Mouse (Mus musculus) frontal cortex, adult 2 months (tissue): ENCODE measurements at regions not wholly inside any gene's neighbourhood (a gene's known extent, or its start where the extent isn't known, plus 50 kb on each side); places are given as distances from the start of the nearest gene placed in this dataset.

ENCODE experiments used
- DNase-seq, 2 experiments: peaks; one replicate each; pipeline ENCODE4 v3.0.0; 2022; ENCODE audit warnings: low spot score in 1 of 2; ENCODE audit errors: extremely low spot score in 1 of 2

DNA sequence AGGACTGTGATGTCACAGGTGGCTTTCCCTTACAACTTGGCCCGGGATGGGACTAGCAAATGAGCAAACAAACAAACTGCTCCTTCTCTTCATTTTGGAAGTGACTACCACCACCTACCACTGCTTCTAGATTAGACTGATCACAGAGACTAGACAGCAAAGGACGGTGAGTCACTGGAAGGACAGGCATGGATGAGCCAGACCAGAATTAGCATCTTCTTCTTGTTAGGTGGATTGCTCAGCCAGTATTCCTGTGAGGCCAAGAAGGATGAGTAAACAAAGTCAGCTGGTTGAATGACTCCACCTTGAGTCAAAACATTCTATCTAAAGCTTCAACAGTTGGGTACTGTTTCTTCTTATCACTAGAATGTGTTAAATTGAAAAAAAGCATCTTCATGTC, 385.1 kb upstream of the Mon1b start:
- DNase-seq, result peak; percentile 5 to 19

DNA sequence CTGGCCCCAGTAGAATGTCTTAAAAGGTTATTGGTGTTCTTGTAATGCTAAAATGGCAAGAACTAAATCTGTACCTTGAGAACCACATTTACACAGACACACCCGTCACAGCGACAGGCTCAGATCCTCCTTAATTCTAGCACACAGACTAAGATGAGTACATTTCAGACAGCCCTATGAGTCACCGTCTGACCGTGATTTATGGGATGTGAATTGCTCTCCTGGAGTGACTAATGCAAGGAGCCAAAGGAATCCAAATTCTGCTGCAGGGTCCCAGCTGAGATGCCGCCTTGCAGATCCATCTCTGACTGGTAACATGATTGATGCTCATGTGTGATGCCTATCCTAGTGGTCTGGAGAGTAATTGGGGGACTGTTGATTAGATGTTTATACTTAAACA, 381.3 kb upstream of the Mon1b start:
- peak; percentile 16 to 52 for DNase-seq

DNA sequence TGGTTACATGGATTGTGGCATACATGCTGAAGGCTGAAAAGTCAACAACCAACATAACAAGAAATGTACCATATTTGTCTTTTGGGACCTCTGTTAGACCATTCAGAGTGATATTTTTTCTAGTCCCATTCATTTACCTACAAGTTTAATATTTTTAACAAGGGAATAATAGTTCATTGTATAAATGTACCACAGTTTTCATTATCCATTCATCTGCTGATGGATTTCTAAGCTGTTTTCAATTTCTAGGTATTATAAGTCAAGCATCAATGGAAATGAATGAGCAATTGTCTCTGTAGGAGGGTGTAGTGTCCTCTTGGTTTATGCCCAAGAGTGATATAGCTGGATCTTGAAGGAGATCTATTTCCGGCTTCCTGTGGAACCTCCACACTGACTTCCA, 375.9 kb upstream of the Mon1b start:
- no peak for DNase-seq

DNA sequence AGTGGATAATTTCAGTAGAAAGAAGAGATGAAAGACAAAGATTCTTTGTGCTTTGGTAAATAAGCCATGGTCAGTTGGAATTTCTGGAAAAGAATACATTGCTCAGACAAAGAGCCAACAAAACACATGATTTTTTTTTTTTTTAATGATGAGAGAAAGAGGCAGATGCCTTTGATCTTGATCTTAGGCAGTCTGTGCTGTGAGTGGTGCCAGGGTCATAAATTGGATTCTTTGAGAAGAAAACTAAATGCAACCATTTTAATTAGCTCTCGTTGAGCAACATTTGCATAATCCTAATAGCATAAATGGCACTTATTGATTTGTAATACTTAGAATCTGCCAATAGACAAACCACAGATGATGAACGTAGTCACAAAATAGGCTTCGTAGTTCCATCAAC, 372.1 kb upstream of the Mon1b start:
- DNase-seq, result no peak

- no peak for DNase-seq
Observed at GRCm38 (mm10) chr8:113271262-113271661, 364.1 kb upstream of the Mon1b start.

GRCm38 (mm10) chr8:113300273-113300843, 335.0 kb upstream of the Mon1b start:
- no peak for DNase-seq

GRCm38 (mm10) chr8:113303426-113303825, 332.0 kb upstream of the Mon1b start:
- peak in 1 of 2 experiments; percentile 12 for DNase-seq

- no peak for DNase-seq
Observed at GRCm38 (mm10) chr8:113317169-113317568, 318.2 kb upstream of the Mon1b start.

DNA sequence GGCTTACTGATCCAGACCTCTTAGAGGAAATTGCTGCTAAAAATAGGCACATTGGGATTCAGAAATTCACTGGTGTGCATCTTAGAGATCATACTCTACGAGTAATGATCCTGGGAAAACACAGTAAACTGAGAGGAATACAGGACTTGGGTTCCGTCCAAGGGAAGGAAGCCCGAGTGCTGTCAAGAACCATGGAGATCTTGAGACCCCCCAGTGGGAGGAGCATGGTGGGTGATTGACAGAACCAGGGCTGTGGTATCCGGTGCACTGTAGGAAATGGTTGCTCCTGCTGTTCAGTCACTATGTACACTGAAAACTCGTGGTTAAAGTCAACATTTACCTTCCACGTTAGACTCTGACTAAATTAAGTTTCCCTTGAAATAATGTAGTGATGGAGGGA, 303.8 kb upstream of the Mon1b start:
- no peak for DNase-seq

- no peak for DNase-seq
Observed at GRCm38 (mm10) chr8:113341306-113341705, 294.1 kb upstream of the Mon1b start.

- DNase-seq, result no peak
Observed at GRCm38 (mm10) chr8:113361900-113362299, 273.5 kb upstream of the Mon1b start.

- no peak for DNase-seq
Observed at GRCm38 (mm10) chr8:113364181-113364580, 271.2 kb upstream of the Mon1b start.

DNA sequence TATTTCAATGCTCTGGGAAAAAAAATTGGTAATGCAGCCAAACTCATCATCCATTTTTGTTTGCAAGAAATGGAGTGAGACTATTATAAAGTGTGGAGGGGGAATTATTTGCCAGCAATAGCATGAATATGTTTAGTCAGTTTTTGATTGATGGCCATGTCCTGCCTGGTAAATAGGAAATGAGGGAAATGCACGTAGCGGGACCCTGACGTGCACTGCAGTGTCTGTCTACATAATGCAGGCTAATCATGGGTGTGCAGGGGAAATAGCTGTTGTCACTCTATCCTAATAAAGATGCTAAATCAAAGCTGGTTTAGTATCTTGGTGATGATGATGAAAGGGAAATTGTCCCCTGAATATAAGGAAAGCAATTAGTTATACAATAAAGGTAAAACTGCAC, 251.9 kb upstream of the Mon1b start:
- no peak for DNase-seq

GRCm38 (mm10) chr8:113383974-113384373, 251.4 kb upstream of the Mon1b start:
- DNase-seq, result no peak

DNA sequence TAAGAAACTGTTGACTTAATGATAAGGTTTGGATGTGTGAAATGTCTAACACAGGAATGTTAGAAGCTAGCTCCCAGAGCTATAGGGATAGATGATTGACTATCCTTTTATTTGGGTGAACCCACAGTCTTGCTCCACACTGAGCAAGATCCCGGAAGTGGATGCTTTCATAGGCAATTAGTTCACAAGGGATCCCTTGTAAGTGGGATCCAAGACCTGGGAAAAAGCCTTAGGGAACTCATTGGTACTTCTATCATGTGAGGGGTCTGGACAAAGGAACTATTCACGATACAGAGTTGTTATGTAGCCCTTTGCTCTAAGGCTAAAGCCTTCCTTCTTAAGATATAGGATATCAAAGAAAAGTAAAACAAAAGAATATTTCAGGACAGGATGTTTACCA, 245.9 kb upstream of the Mon1b start:
- no peak for DNase-seq

DNA sequence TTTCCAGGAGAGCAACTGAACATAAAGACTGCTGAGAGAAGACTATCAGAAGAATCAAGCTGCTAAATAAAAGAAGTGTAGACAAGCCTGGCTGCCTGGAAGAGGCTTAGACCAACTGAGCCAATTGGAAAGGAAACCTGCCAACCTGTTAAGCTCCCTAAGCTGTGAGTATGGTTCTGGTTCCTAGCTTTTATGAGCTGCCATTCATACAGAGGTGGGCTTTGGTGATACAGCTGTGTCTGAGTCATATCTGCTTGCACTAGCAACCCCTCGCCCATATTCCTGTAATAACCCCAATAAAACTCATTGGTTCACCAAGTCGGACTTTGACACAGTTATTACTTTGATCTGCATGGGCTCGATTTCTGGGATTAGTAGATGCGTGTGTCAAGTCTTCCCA, 245.3 kb upstream of the Mon1b start:
- no peak for DNase-seq

DNA sequence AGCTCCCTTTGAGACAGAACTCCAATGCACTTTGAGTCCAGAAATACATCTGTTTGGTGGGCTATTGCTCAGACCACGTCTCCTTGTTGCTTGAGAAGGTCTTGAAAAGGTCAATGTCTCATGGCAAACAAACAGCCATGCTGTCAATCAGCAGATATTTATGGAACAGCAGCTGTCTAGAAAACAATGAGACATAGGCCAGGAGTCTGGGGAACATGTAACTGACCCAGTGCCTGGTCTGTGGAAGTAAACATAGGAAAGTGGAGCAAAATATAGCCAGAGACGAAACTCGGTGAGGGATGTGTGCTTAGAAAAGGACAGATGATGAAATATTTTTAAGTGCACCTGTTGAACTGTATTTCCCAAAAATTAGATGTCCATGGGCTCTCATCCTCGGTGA, 241.1 kb upstream of the Mon1b start:
- no peak for DNase-seq

GRCm38 (mm10) chr8:113405158-113405557, 230.2 kb upstream of the Mon1b start:
- DNase-seq, result no peak

GRCm38 (mm10) chr8:113419352-113419751, 216.0 kb upstream of the Mon1b start:
- DNase-seq, result peak in 1 of 2 experiments; percentile 40

GRCm38 (mm10) chr8:113422651-113423050, 212.7 kb upstream of the Mon1b start:
- DNase-seq, result no peak

- no peak for DNase-seq
Observed at GRCm38 (mm10) chr8:113439088-113439487, 196.3 kb upstream of the Mon1b start.

DNA sequence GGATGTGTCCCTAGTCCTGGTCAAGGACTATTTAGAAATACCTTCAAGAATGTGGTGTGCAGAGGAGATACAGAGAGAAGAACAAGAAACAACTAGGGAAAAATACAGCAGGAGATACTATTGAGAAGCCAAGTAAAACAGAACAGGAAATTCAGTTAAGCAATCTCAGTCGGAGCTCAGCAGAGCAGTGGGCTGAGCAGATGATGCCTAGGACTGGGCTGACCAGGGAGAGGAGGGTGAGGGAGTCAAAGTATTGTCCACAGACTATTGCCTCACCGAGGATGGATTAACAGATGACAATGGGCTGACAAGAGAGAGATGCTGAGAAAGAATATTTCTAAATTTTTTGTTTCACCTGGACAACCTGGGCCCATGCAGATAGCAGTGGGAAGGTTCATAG, 181.4 kb upstream of the Mon1b start:
- DNase-seq, result no peak

DNA sequence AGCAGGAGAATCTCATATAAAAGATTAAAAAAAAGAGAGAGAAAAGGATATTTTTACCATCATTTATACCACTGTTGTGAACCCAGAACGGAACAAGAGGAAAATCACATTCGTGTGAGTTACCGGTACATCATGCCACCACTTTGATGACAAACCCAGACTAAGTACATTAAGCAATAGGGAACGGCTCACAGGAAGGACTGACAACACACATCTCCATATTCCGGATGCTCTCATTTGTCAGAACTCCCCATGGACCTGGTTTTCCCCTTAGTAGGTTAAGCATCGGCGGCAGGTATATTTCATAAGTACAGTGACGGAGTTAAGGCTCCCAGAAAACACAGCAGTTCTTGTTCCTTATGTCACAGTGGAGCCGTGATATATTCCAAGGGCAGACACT, 170.8 kb upstream of the Mon1b start:
- no peak for DNase-seq
